Mouse (Mus musculus): ENCODE results near the gene Numbl.

The Numbl gene

DNA sequence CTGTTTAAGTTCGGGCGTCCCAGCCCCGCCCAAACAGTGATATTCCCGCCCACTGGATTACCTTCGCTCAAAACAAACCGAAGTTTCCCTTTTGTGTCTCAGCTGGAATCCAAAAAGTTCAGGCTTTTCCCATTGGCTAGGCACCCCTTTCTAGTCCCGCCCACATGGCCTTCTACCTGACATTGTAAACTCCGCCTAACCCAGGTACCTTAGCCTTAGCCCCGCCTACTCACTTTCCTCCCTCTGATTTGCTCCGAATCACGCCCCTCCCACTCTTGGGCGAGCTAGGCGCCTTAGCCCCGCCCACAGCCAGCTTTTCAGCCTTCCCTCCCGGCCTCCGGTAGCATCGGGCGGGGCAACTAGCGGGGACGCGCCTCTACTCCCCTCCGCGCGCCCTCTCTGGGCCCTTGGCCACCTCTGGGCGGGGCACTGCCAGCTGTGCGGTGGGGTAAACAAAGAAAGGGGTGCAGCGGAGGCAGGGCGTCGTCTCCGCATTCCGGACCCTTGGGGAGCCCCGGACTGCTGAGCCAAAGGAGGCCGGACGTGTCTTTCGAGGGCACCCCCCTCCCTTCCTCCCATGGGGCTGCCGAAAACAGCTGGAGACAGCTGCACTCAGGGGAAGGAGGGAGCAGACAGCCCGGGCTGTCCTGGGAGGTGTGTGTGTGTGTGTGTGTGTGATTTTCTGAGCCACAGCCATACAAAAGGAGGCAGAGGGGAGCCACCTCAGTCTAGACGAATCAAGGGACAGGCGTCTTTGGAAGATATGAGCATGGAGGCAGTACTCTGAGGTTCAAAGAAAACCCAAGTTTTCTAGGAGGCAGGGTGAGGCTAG, 72.7 kb downstream of the Numbl start:
- H3K4me3 ChIP-seq (replicated peaks; ENCODE audit: low read length): peak overlapping the region; percentile 85
- peaks cover 78% of the 10 kb centered on the region for H3K4me1 ChIP-seq (replicated peaks; ENCODE audit: low read depth, low read length)
- H3K27me3 ChIP-seq (ENCODE audit: insufficient read depth, low read length): no peaks in the 10 kb centered on the region
- TF ChIP-seq NANOG (IDR thresholded peaks at IDR 0.05; ENCODE audit: borderline replicate concordance, low read length) (no peak), POU5F1 (IDR thresholded peaks at IDR 0.05; ENCODE audit: borderline replicate concordance, low read length) (no peak), CTCF (conservative IDR thresholded peaks at IDR 0.05; ENCODE audit: low read length) (no peak)
- H3K36me3 ChIP-seq (ENCODE audit: insufficient read depth, low read length): peaks cover 23% of the 10 kb centered on the region
- no peaks in the 10 kb centered on the region for H3K9me3 ChIP-seq (ENCODE audit: low read length)

- peak overlapping the region; percentile 85 for H3K4me3 ChIP-seq (replicated peaks; ENCODE audit: low read length)
- no peaks in the 10 kb centered on the region for H3K9me3 ChIP-seq (ENCODE audit: low read length)
- no peaks in the 10 kb centered on the region for H3K27me3 ChIP-seq (ENCODE audit: insufficient read depth, low read length)
- H3K4me1 ChIP-seq (replicated peaks; ENCODE audit: low read depth, low read length): peaks cover 77% of the 10 kb centered on the region
- no peak for TF ChIP-seq CTCF (conservative IDR thresholded peaks at IDR 0.05; ENCODE audit: low read length)
- no peak for TF ChIP-seq POU5F1 (IDR thresholded peaks at IDR 0.05; ENCODE audit: borderline replicate concordance, low read length)
- no peak for TF ChIP-seq NANOG (IDR thresholded peaks at IDR 0.05; ENCODE audit: borderline replicate concordance, low read length)
- peaks cover 20% of the 10 kb centered on the region for H3K36me3 ChIP-seq (ENCODE audit: insufficient read depth, low read length)
These were observed 73.3 kb downstream of the Numbl start for GRCm38 (mm10) chr7:27331541-27331851.

Measured in E14TG2a.4 (cell line).